Mouse (Mus musculus) lung, adult 2 months (tissue): ENCODE data around the gene 1190002N15Rik. TPM values are rescaled to one million over a fixed set of nuclear protein-coding genes. Genes with fewer than 3 reads are reported as not detected.
A peak's percentile ranks its signal among the peaks of the same experiment; 100 is the strongest.

Experiments
- DNase-seq: peaks from one replicate; pipeline ENCODE4 v3.0.0; 2022
- H3K4me1 ChIP-seq: fragments of 200-500 bp; 2 replicates; pipeline ENCODE4 v1.6.1; 2011; ENCODE audit warnings: low read length; ENCODE audit not compliant: control insufficient read depth, insufficient read depth
- H3K4me3 ChIP-seq: fragments of 200-500 bp; replicated peaks from 2 replicates; pipeline ENCODE3; 2011; ENCODE audit warnings: low read depth, mild to moderate bottlenecking, control low read depth, low read length; ENCODE audit errors: extremely low read depth
- CTCF ChIP-seq: fragments of 200-500 bp; IDR thresholded peaks from 2 replicates; pipeline ENCODE4 v1.5.1; 2011; ENCODE audit warnings: mild to moderate bottlenecking, low read length, control low read depth; ENCODE audit not compliant: insufficient read depth
- POLR2A ChIP-seq: fragments of 200-500 bp; IDR thresholded peaks from 2 replicates; pipeline ENCODE4 v1.6.1; 2011; ENCODE audit warnings: low read depth, mild to moderate bottlenecking, control low read depth, low read length, borderline replicate concordance; ENCODE audit errors: extremely low read depth
- WGBS: fragments of 180-500 bp; shearing (Covaris S2); methylation state at CpG from one replicate; pipeline ENCODE4 v1.1.7; 2018; 5-methylcytosine and 5-hydroxymethylcytosine counted together
- polyA plus RNA-seq: library from polyadenylated mRNA; depleted of rRNA; stranded (reverse); fragments of >200 nt; gene quantifications from 2 replicates; pipeline ENCODE4 v1.2.3, GENCODE M21; 2012

1190002N15Rik gene
- polyA plus RNA-seq, 1 experiment, result 52.6 TPM

- TF ChIP-seq POLR2A, result no peak
- TF ChIP-seq CTCF, result no peak
- Histone ChIP-seq H3K4me1 (peaks cover 3% of the 10 kb centered on the region), H3K4me3 (peak overlapping the region; percentile 30)
- DNase-seq, result no peak
- 63% methylated on average over 2 of the region's 2 CpGs for WGBS
Observed at GRCm38 (mm10) chr9:94534226-94534625, 3.7 kb downstream of the 1190002N15Rik start.

GRCm38 (mm10) chr9:94533641-94534040 lies 4.2 kb downstream of the 1190002N15Rik start:
- DNase-seq, result no peak
- Histone ChIP-seq H3K4me3 (peak overlapping the region; percentile 28), H3K4me1 (peaks cover 3% of the 10 kb centered on the region)
- TF ChIP-seq POLR2A, result no peak
- TF ChIP-seq CTCF, result no peak
- 37% methylated on average over 4 of the region's 4 CpGs for whole genome bisulfite sequencing

- DNase-seq, result no peak
- H3K4me3 ChIP-seq, result no peak overlapping the region
- H3K4me1 ChIP-seq, result peaks cover 3% of the 10 kb centered on the region
- TF ChIP-seq CTCF, result no peak
Observed at GRCm38 (mm10) chr9:94529987-94530386, 7.9 kb downstream of the 1190002N15Rik start.

GRCm38 (mm10) chr9:94529146-94529746 lies 8.6 kb downstream of the 1190002N15Rik start:
- TF ChIP-seq POLR2A (no peak), CTCF (no peak)
- Histone ChIP-seq H3K4me3 (no peak overlapping the region), H3K4me1 (peaks cover 3% of the 10 kb centered on the region)
- DNase-seq, result no peak
- WGBS, result 23% methylated on average over 1 of the region's 1 CpGs

GRCm38 (mm10) chr9:94526473-94526872 lies 11.4 kb downstream of the 1190002N15Rik start:
- Histone ChIP-seq H3K4me3 (no peak overlapping the region), H3K4me1 (peaks cover 3% of the 10 kb centered on the region)
- no peak for TF ChIP-seq POLR2A
- no peak for TF ChIP-seq CTCF
- no peak for DNase-seq
- 51% methylated on average over 7 of the region's 7 CpGs for WGBS

GRCm38 (mm10) chr9:94512246-94512645 lies 25.6 kb downstream of the 1190002N15Rik start:
- no peaks in the 10 kb centered on the region for H3K4me1 ChIP-seq
- H3K4me3 ChIP-seq, result no peak overlapping the region
- no peak for TF ChIP-seq POLR2A
- TF ChIP-seq CTCF, result no peak
- no peak for DNase-seq
- 76% methylated on average over 8 of the region's 8 CpGs for WGBS

- no peak overlapping the region for H3K4me3 ChIP-seq
- no peak for DNase-seq
- no peak for TF ChIP-seq CTCF
- TF ChIP-seq POLR2A, result no peak
- H3K4me1 ChIP-seq, result no peaks in the 10 kb centered on the region
Observed at GRCm38 (mm10) chr9:94511139-94511538, 26.7 kb downstream of the 1190002N15Rik start.

GRCm38 (mm10) chr9:94506980-94507379 lies 30.9 kb downstream of the 1190002N15Rik start:
- Histone ChIP-seq H3K4me3 (no peak overlapping the region), H3K4me1 (no peaks in the 10 kb centered on the region)
- WGBS, result 63% methylated on average over 1 of the region's 1 CpGs
- TF ChIP-seq POLR2A, result no peak
- TF ChIP-seq CTCF, result no peak
- DNase-seq, result no peak

- WGBS, result 25% methylated on average over 9 of the region's 9 CpGs
- H3K4me1 ChIP-seq, result no peaks in the 10 kb centered on the region
- TF ChIP-seq CTCF (no peak), POLR2A (no peak)
- no peak overlapping the region for H3K4me3 ChIP-seq
- DNase-seq, result no peak
Observed at GRCm38 (mm10) chr9:94491467-94491866, 46.4 kb downstream of the 1190002N15Rik start.

- no peak overlapping the region for H3K4me3 ChIP-seq
- WGBS, result 79% methylated on average over 2 of the region's 2 CpGs
Observed at GRCm38 (mm10) chr9:94487976-94488375, 49.9 kb downstream of the 1190002N15Rik start.

More at GRCm38 (mm10) chr9:94487976-94488375, 49.9 kb downstream of the 1190002N15Rik start:
- no peak for TF ChIP-seq POLR2A
- TF ChIP-seq CTCF, result no peak
- no peak for DNase-seq
- H3K4me1 ChIP-seq, result peaks cover 2% of the 10 kb centered on the region; the same call in 1 of the 2 replicates
